Mouse (Mus musculus): ENCODE measurements around the gene Olfr368. TPM values are rescaled to one million over a fixed set of nuclear protein-coding genes. Genes with fewer than 3 reads are reported as not detected.

The Olfr368 gene
- polyA plus RNA-seq, 1 experiment from 2014 or later, result not detected

Other genes starting within 250 kb of the Olfr368 start
- gene Olfr361, start 237.2 kb upstream of the Olfr368 start, polyA plus RNA-seq (2016; fragmentation: Nextera tagmentation; extraction: Ambion mirVana), result not detected in 2 replicates
- gene Olfr362, start 208.6 kb upstream of the Olfr368 start, polyA plus RNA-seq (2016; fragmentation: Nextera tagmentation; extraction: Ambion mirVana), result not detected in 2 replicates
- gene Olfr364-ps1, start 187.2 kb upstream of the Olfr368 start, polyA plus RNA-seq (2016; fragmentation: Nextera tagmentation; extraction: Ambion mirVana), result not detected in 2 replicates
- not detected in 2 replicates for gene Olfr365, start 138.3 kb upstream of the Olfr368 start, polyA plus RNA-seq (2016; fragmentation: Nextera tagmentation; extraction: Ambion mirVana)
- not detected in 2 replicates for gene Olfr366, start 114.9 kb upstream of the Olfr368 start, polyA plus RNA-seq (2016; fragmentation: Nextera tagmentation; extraction: Ambion mirVana)
- 76.7 and 78.1 TPM in 2 replicates for gene Pdcl, start 32.8 kb downstream of the Olfr368 start, polyA plus RNA-seq (2016; fragmentation: Nextera tagmentation; extraction: Ambion mirVana)
- 33.4 and 39.7 TPM in 2 replicates for gene Rc3h2, start 96.4 kb downstream of the Olfr368 start, polyA plus RNA-seq (2016; fragmentation: Nextera tagmentation; extraction: Ambion mirVana)
- gene Zbtb26, start 116.6 kb downstream of the Olfr368 start, polyA plus RNA-seq (2016; fragmentation: Nextera tagmentation; extraction: Ambion mirVana), result 13.6 and 14.0 TPM in 2 replicates
- 11.9 and 12.4 TPM in 2 replicates for gene Zbtb6, start 116.7 kb downstream of the Olfr368 start, polyA plus RNA-seq (2016; fragmentation: Nextera tagmentation; extraction: Ambion mirVana)
- 65.5 and 70.5 TPM in 2 replicates for gene Rabgap1, start 116.8 kb downstream of the Olfr368 start, polyA plus RNA-seq (2016; fragmentation: Nextera tagmentation; extraction: Ambion mirVana)
- gene Gpr21, start 189.8 kb downstream of the Olfr368 start, polyA plus RNA-seq (2016; fragmentation: Nextera tagmentation; extraction: Ambion mirVana), result 6.1 and 6.2 TPM in 2 replicates

Data from midbrain, embryonic 12.5 days (tissue).